Mouse (Mus musculus) testis, postnatal 14 days (tissue): ENCODE results near the gene Plaur.
"Not testable (repeated sequence)": the region's sequence is repeated elsewhere in the genome, so short reads cannot be mapped to it uniquely, and the experiment has no call there.

ENCODE experiments used
- DNase-seq: peaks from one replicate; pipeline ENCODE4 v3.0.0; 2021; ENCODE audit warnings: low spot score

Plaur gene

GRCm38 (mm10) chr7:24479685-24480084 is 17.4 kb downstream of the Plaur start:
- DNase-seq: no peak

DNA sequence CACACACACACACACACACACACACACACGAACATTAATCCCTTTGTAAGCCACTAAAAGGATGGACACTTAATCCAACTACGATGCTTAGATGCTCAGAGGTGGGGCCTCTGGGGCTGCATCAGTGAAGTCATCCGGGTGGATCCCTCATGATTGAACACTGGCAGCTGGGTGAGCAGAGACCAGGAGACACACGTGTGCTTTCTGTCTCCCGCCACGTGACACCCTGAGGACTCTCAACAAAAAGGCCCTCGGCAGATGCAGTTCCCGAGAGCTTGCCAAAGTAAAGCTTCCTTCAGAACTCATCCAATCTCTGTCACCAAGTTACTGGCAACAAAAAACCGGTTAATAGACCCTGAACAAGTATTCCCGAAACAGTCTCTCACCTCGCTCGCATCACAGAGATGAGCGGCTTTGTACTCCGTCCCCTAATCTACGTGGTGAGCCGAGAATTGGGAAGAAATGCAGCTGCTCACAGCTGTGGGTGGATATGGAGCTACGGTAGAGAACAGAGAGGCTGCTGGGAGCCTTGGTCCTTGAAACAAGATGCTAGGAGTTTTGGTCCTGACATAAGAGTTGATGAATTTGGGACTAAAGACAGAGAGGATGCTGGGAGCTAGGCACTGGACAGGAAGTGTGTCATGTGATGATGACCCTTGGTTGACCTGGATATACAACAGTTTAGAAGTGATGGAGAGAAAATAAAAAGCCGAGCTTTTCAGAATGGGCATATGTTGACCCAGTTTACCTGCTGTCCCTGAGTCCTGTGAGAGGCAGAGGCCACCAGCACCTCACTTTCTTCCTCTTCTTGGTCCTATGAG is 18.0 kb downstream of the Plaur start:
- no peak for DNase-seq

GRCm38 (mm10) chr7:24480986-24481473 is 18.7 kb downstream of the Plaur start:
- DNase-seq: no peak

DNA sequence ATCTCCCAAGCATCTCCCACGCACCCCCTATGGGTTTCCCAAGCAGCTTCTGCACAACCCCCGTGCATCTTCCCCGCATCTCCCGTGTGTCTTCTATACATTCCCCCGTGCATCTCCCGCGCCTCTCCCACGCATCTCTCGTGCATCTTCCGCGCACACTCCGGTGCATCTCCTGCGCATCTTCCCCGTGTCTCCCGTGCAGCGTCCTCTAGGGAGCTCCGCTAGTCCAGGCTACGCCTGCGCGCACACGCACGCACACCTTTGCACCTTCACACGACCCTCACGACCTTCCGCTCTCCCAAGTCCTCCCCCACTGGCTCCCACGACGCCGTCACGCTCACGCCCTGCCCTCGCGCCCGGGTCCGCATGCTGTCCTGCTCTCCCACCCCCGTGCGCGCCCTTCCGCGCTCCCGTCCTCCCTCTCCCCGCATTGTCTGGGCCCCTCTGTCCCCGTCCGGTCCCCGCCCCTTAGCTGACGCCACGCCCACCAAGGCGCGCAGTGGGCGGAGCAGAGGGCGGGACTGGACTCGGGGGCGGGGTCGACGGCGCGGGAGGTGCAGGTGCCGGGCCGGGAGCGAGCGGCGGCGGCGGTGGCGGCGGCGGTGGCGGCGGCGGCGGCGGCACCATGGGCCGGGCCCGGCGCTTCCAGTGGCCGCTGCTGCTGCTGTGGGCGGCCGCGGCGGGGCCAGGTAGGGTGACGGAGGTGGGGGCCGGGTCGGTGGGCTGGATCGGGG is 19.4 kb downstream of the Plaur start, which contains the start of gene Cadm4:
Gene Cadm4, plus strand, starts transcription at position 550 of the 734 bp plus-strand sequence.
- peak; percentile 84 for DNase-seq

GRCm38 (mm10) chr7:24482208-24483020 is 20.1 kb downstream of the Plaur start:
- DNase-seq: no peak

DNA sequence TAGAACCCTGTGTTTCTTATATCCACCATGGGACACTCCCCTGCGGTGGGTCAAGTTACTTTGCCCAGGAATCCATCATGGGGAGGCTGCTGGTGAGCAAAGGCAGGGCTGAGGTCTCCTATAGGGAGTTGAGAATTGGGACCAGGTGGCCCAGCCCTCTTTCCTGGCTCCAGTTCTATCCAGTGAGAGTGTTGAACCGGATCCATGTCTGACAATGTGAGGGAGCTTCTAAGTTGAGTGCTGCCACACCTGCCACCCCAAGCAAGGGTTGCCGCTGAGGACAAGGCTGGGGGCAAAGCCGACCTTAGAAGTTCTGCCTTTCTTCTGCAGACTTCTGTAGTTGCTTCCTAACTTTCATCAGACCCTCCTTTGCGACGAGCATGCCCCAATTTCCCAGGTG is 21.0 kb downstream of the Plaur start:
- not testable (repeated sequence) for DNase-seq

DNA sequence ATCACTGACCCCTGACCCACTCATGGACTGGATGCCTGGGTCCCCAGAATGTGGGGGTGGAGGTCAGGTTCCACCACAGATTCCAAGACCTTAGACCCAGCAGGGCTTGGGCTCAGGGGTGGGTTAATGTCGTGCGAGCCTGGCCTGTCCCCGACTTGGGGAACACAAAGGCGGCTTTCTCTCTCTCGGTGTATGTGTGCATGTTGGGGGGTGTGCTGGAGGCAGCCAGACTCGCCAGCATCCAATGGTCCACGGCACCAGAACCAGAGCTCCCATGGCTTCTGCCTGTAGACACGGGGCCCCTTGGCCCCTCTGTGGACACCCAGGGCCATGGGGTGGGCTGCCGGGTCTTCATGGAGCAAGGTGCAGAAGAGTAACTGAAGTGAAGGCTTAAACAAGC is 23.2 kb downstream of the Plaur start:
- DNase-seq: no peak

- no peak for DNase-seq
Observed at GRCm38 (mm10) chr7:24486654-24487130, 24.4 kb downstream of the Plaur start.

- no peak for DNase-seq
Observed at GRCm38 (mm10) chr7:24487403-24487802, 25.1 kb downstream of the Plaur start.

DNA sequence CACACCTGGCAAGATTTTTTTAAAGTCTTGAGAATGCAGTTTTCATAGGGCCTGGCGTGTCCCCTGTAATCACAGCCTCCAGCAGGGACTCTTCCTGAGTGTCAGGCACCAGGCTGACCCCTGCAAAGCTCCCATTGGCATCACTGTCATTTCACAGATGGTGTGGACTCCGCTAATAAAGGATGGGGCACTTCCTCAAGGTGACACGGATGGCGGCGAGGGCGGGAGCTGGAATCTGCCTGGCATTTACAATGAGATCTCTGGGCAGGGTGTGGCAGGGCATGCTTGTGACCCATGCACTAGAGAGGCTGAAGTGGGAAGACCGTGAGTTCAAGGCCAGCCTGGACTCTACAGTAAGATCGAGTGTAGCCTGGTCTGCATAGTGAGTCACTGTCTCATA is 26.0 kb downstream of the Plaur start:
- DNase-seq: no peak

GRCm38 (mm10) chr7:24499856-24500577 is 37.7 kb downstream of the Plaur start:
- peak; percentile 35 for DNase-seq

- DNase-seq: peak; percentile 41
Observed at GRCm38 (mm10) chr7:24500929-24501328, 38.6 kb downstream of the Plaur start.

DNA sequence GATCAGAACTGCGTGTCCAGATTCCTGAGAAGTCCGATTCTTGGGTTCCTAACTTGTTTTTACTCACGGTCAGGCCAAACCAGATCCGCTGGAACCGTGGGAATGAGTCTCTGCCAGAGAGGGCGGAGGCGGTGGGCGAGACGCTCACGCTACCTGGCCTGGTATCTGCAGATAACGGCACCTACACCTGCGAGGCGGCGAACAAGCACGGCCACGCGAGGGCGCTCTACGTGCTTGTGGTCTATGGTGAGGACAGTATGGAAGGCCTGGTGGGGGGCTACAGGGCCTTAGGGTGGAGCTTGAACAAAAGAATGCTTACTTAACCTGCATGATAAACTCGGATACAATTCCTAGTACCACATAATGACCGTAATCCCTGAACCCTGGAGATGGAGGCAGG is 39.2 kb downstream of the Plaur start:
- DNase-seq: peak; percentile 70

DNA sequence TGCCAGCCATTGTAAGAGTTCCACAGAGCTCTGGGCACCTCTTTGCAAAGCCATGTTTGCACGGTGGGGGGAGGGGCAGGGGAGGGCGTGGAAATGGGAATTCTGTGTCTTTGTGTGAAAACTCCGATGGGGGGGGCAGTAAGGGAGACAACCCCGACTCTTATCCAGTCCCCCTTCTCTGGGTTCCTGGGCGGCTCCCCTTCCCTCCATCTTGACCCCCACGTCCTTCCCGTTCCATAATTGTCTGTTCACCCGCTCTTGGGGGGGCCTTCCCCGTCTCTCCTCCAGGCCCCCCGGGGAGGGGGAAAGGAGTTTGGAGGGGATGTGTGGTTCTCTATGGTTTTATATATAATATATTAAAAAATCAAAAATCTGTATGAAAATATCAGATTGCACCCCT is 41.7 kb downstream of the Plaur start:
- DNase-seq: no peak

DNA sequence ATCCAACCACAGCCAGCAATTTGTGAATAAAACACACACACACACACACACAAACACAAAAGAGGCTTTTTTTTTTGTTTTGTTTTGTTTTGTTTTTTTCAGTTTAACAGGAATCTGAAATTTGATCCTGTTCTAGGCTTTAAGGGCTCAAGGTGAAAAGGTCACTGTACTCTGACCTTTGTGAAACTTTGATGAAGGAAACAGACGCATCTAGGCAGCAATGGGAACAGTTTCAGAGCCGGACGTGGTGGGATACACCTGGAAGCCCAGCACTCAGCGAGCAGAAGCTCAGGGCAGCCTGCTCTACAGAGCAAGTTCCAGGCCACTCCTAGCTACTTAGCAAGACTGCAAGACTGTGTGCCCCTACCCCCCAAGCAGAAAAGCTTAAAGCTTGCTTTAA is 42.6 kb downstream of the Plaur start:
- no peak for DNase-seq

DNA sequence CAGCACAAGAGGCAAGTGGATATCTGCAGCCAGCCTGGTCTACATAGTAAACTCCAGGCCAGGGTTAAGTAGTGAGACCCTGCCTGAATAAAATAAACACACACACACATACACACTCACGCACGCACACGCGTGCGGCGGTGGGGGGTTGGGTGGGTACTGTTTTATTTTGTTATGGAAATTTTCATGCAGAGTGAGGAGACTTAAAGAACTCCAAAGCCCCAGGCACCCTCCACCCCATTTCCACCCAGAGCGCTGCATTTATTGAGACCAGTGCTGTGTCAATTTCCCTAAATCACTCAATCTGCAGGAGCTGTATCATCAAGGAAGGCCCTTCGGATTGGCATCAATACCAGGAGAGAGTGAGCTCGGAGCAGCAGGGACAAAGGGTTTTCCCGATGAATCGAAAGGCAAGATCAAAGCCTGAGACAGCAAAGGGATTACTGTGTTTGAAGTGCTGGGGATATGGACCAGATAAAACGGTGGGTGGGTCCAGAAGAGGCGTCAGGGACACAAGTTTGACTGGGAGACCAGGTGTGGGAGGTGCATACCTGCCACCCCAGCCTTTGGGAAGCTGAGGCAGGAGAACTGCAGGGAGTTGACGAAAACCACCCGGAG is 43.3 kb downstream of the Plaur start:
- no peak for DNase-seq

- no peak for DNase-seq
Observed at GRCm38 (mm10) chr7:24506065-24506459, 43.8 kb downstream of the Plaur start.

DNA sequence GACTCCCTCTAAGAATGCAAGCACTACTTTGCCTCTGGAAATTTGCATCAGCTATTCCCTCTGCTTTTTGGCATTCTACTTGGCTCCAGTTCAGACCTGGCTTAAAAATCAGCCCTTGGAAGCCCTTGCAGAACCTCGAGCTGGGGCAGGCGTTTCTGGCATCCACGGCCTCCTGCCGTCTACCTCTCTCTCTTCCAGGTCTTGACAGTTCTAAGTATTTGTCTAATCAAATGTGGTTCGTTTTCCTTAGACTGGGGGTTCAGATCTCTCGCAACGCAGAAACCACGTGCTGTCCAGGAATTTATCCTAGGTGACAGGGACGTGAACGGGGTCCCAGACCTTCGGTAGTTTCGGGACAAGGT is 44.2 kb downstream of the Plaur start:
- DNase-seq: peak; percentile 44

- peak; percentile 90 for DNase-seq
Observed at GRCm38 (mm10) chr7:24506838-24507725, 44.8 kb downstream of the Plaur start, which contains the start of gene Zfp428. Zfp428 (plus strand) TSS chr7:24507006.

DNA sequence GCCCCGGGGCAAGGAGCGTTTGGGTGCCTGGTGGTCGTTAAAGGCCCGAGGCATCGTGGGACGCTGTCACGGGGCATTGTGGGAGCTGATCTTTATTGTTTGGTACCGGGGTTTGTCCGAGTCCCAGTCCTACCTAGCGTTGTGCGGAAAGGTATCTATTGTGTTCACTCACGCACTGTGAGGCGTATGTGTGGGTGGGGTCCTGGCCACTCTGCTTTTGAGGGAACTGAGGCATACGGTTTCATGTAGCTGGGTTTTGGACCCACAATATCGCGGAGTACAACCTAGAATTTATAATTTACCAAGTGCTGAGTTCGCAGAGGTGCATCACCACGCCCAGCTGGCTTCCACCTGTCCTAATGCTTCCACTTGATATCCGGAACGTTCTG is 45.4 kb downstream of the Plaur start:
- no peak for DNase-seq
